Mouse (Mus musculus): ENCODE results near the gene Lhx8. TPM values are rescaled to one million over a fixed set of nuclear protein-coding genes. Genes with fewer than 3 reads are reported as not detected.

The Lhx8 gene
- total and polyA plus RNA-seq, 3 experiments, result not detected

DNA sequence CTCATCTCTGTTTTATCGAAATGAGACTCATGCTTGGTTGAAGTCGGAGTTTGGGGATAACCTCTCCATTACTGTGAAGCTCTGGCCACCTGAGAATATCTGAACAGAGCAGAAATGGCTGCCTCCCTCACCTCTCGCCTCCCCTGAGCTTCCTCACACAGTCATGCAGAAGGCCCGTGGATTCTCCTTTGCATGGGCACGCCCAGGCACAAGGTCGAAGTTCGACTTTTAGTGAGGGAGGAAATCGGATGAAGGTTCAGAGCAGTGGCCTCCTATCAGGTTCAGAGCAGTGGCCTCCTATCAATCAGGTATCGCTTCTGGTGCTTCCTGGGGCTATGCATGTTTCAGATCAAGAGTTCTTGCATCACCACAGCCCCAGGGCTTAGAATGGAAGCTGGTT lies 62.1 kb downstream of the Lhx8 start:
- in situ Hi-C loops (cut with MboI; ENCODE audit: low pct_ligation_motif_present, low pct_unique_long_range_greater_than_20kb, low sequenced_read_pairs) (no loop called here), dilution Hi-C loops (cut with MboI; ENCODE audit: extremely low pct_ligation_motif_present, extremely low pct_unique_long_range_greater_than_20kb, low sequenced_read_pairs) (no loop called here)
- H3K79me2 ChIP-seq (replicated peaks; ENCODE audit: control insufficient read depth, extremely low read depth, insufficient read depth, poor library complexity, severe bottlenecking), result no peaks in the 10 kb centered on the region
- no peak overlapping the region for H3K27ac ChIP-seq (ENCODE audit: insufficient read depth, low read depth)
- no peak overlapping the region for H3K9ac ChIP-seq (ENCODE audit: insufficient read depth, low read depth)
- DNase-seq (ENCODE audit: extremely low read depth), result no peak
- TF ChIP-seq ETS1 (conservative IDR thresholded peaks at IDR 0.05; ENCODE audit: low read depth, low read length) (no peak), GABPA (IDR thresholded peaks at IDR 0.05; ENCODE audit: insufficient replicate concordance, low read depth, low read length) (no peak), KAT2A (IDR thresholded peaks at IDR 0.05; ENCODE audit: insufficient replicate concordance, low read length) (no peak), PAX5 (IDR thresholded peaks at IDR 0.05; ENCODE audit: low read length) (no peak), ZC3H11A (IDR thresholded peaks at IDR 0.05; ENCODE audit: low read depth, low read length) (no peak)
- H3K4me3 ChIP-seq (replicated peaks in 1 of 3; ENCODE audit: low read depth in 2 of 3, low read length in 2 of 3, poor library complexity in 1 of 3), result no peak overlapping the region
- no peaks in the 10 kb centered on the region for H3K36me3 ChIP-seq (replicated peaks in 1 of 2; ENCODE audit: control insufficient read depth in 1 of 2, insufficient read depth in 1 of 2, low read length in 1 of 2)
- H3K9me3 ChIP-seq (replicated peaks; ENCODE audit: low read length), result no peaks in the 10 kb centered on the region
- no peak overlapping the region for H3K4me2 ChIP-seq (ENCODE audit: insufficient read depth, low read depth, poor library complexity, severe bottlenecking)
- H3K4me1 ChIP-seq (ENCODE audit: control insufficient read depth in 1 of 2, insufficient read depth in 2 of 2), result peaks cover 0 to 8% of the 10 kb centered on the region in 2 experiments; a peak in 2 of 4 replicates
- no peaks in the 10 kb centered on the region for H3K27me3 ChIP-seq (replicated peaks)

DNA sequence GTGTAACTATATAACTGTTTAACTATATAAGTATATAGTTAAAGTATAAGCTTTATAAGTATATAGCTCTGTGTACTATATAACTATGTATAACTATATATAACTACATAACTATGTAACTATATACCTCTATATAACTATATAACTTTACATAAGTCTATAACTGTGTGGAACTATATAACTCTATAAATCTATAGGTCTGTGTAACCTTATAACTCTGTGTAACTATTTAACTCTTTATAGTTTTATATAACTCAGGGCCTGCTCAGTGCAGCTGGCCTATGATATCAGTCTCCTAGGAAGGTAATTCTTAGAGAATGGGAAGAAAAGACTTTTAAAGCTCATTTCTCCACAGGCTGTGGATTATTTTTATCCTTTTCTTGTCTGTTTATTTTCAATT lies 73.1 kb downstream of the Lhx8 start:
- no peak overlapping the region for H3K27ac ChIP-seq (ENCODE audit: insufficient read depth, low read depth)
- no peak overlapping the region for H3K4me3 ChIP-seq (replicated peaks in 1 of 3; ENCODE audit: low read depth in 2 of 3, low read length in 2 of 3, poor library complexity in 1 of 3)
- dilution Hi-C loops (cut with MboI; ENCODE audit: extremely low pct_ligation_motif_present, extremely low pct_unique_long_range_greater_than_20kb, low sequenced_read_pairs) (no loop called here), in situ Hi-C loops (cut with MboI; ENCODE audit: low pct_ligation_motif_present, low pct_unique_long_range_greater_than_20kb, low sequenced_read_pairs) (no loop called here)
- H3K36me3 ChIP-seq (replicated peaks in 1 of 2; ENCODE audit: control insufficient read depth in 1 of 2, insufficient read depth in 1 of 2, low read length in 1 of 2), result no peaks in the 10 kb centered on the region
- no peak for DNase-seq (ENCODE audit: extremely low read depth)
- H3K27me3 ChIP-seq (replicated peaks), result no peaks in the 10 kb centered on the region
- TF ChIP-seq MEF2A (IDR thresholded peaks at IDR 0.05; ENCODE audit: borderline replicate concordance, low read depth, low read length) (no peak), RCOR1 (conservative IDR thresholded peaks at IDR 0.05; ENCODE audit: low read depth, low read length) (no peak), CHD1 (IDR thresholded peaks at IDR 0.05; ENCODE audit: low read depth, low read length) (no peak), USF2 (conservative IDR thresholded peaks at IDR 0.05; ENCODE audit: low read depth, low read length) (no peak), ZC3H11A (IDR thresholded peaks at IDR 0.05; ENCODE audit: low read depth, low read length) (no peak), TBP (conservative IDR thresholded peaks at IDR 0.05; ENCODE audit: low read depth, low read length) (no peak), ELF1 (IDR thresholded peaks at IDR 0.05; ENCODE audit: low read depth, low read length) (no peak), TCF12 (IDR thresholded peaks at IDR 0.05; ENCODE audit: low read depth, low read length) (no peak), UBTF (IDR thresholded peaks at IDR 0.05; ENCODE audit: low read depth, low read length) (no peak), ZKSCAN1 (IDR thresholded peaks at IDR 0.05; ENCODE audit: borderline replicate concordance, low read depth, low read length) (no peak), POLR2A (IDR thresholded peaks at IDR 0.05; ENCODE audit: low read depth, low read length) (no peak), POLR2AphosphoS2 (IDR thresholded peaks at IDR 0.05; ENCODE audit: low read depth, low read length) (no peak), SMC3 (IDR thresholded peaks at IDR 0.05; ENCODE audit: low read depth, low read length) (no peak)
- no peaks in the 10 kb centered on the region for H3K79me2 ChIP-seq (replicated peaks; ENCODE audit: control insufficient read depth, extremely low read depth, insufficient read depth, poor library complexity, severe bottlenecking)
- no peaks in the 10 kb centered on the region for H3K4me1 ChIP-seq (ENCODE audit: control insufficient read depth in 1 of 2, insufficient read depth in 2 of 2)
- H3K9me3 ChIP-seq (replicated peaks; ENCODE audit: low read length), result no peaks in the 10 kb centered on the region
- no peak overlapping the region for H3K9ac ChIP-seq (ENCODE audit: insufficient read depth, low read depth)
- no peak overlapping the region for H3K4me2 ChIP-seq (ENCODE audit: insufficient read depth, low read depth, poor library complexity, severe bottlenecking)
